Mouse (Mus musculus): ENCODE data around the gene Tuba1c.

- no peak for TF ChIP-seq POLR2A (IDR thresholded peaks at IDR 0.05; ENCODE audit: control insufficient read depth, extremely low read depth, insufficient read depth, low read length, poor library complexity)
- TF ChIP-seq CTCF (IDR thresholded peaks at IDR 0.05; ENCODE audit: borderline replicate concordance, control insufficient read depth, extremely low read depth, insufficient read depth, low read length, poor library complexity), result no peak
Measured at GRCm38 (mm10) chr15:99039996-99040919, 10.6 kb downstream of the Tuba1c start.

Measured in thymus, adult 2 months (tissue).